Mouse (Mus musculus) gastrocnemius, adult 2 months (tissue): ENCODE measurements around the gene Igsf9b. TPM values are rescaled to one million over a fixed set of nuclear protein-coding genes. Genes with fewer than 3 reads are reported as not detected.

Experiments
- DNase-seq: peaks from one replicate; pipeline ENCODE4 v3.0.0; 2022
- H3K27ac ChIP-seq: fragments of 200-600 bp; 2 replicates; pipeline ENCODE4 v1.8.1; 2022; ENCODE audit warnings: mild to moderate bottlenecking
- H3K4me3 ChIP-seq: fragments of 200-600 bp; 2 replicates; pipeline ENCODE4 v1.8.1; 2022; ENCODE audit warnings: mild to moderate bottlenecking, moderate library complexity
- CTCF ChIP-seq: fragments of 200-600 bp; IDR thresholded peaks from 2 replicates; pipeline ENCODE4 v1.8.1; 2022; ENCODE audit warnings: antibody characterized with exemption, mild to moderate bottlenecking, moderate library complexity
- intact Hi-C: fragments of 180-260 bp; cut with DNase I; formaldehyde crosslinking; loops from one replicate; pipeline ENCODE4 v1.15.1; 2025
- long read RNA-seq, 2 experiments: library from polyadenylated mRNA; stranded (forward); transcript quantifications; one replicate each; pipeline ENCODE4 v2.0.0; 2021
- total RNA-seq, 2 experiments: library from RNA; stranded (reverse); gene quantifications; 2 replicates each; pipeline ENCODE4 v1.2.3; 2021

Igsf9b gene
- total RNA-seq, result 1 to 10 TPM; 4.0 to 4.3 TPM
- long read RNA-seq, experiment 1, partial matches to known transcripts, result 0 of 2 reads
- long read RNA-seq, experiment 1, other reads (novel, unspliced or antisense), result 2 of 2 reads
- long read RNA-seq, experiment 2, partial matches to known transcripts, result 0 of 1 reads
- long read RNA-seq, experiment 2, other reads (novel, unspliced or antisense), result 1 of 1 reads

- DNase-seq, result peak; percentile 94
- H3K27ac ChIP-seq, result peak within 1 kb of the TSS; percentile 36
- TF ChIP-seq CTCF, result no peak
- H3K4me3 ChIP-seq, result peak within 1 kb of the TSS; percentile 84
- intact Hi-C loops, result loop anchor here (5.0 kb wide), 1 partner anchor 106 kb away; no protein-coding TSS in a partner anchor
Measured at GRCm38 (mm10) chr9:27298411-27299285, at the start of gene Igsf9b. Gene Igsf9b, plus strand, starts transcription at chr9:27299204.

GRCm38 (mm10) chr9:27252034-27252714 is 46.8 kb upstream of the Igsf9b start:
- Histone ChIP-seq H3K27ac (no peak overlapping the region), H3K4me3 (no peak overlapping the region)
- intact Hi-C loops, result no loop called here
- DNase-seq, result no peak
- TF ChIP-seq CTCF, result no peak

DNA sequence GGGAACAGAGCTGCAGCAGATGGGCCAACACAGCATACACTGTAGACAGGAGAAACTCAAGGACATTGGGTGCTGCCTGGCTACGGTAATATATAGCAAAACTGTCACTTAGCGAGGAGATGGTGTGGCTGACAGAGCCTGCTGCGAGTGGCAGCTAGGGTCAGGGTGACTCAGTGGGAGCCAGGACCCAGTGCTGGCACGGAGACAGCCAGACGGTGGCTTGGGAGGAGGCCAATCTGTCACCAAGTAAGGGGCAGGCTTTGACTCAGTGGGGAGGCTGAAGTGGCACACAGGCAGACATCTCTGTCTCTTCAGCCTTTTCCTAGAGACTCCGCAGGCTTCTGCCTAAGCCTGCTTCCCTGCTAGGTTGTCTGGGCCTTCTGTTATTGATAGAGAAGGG is 42.5 kb upstream of the Igsf9b start:
- TF ChIP-seq CTCF, result no peak
- Histone ChIP-seq H3K27ac (no peak overlapping the region), H3K4me3 (no peak overlapping the region)
- DNase-seq, result peak; percentile 51
- intact Hi-C loops, result no loop called here

GRCm38 (mm10) chr9:27260378-27260947 is 38.5 kb upstream of the Igsf9b start:
- DNase-seq, result no peak
- no peak overlapping the region for H3K27ac ChIP-seq
- intact Hi-C loops, result no loop called here
- TF ChIP-seq CTCF, result no peak
- H3K4me3 ChIP-seq, result no peak overlapping the region

DNA sequence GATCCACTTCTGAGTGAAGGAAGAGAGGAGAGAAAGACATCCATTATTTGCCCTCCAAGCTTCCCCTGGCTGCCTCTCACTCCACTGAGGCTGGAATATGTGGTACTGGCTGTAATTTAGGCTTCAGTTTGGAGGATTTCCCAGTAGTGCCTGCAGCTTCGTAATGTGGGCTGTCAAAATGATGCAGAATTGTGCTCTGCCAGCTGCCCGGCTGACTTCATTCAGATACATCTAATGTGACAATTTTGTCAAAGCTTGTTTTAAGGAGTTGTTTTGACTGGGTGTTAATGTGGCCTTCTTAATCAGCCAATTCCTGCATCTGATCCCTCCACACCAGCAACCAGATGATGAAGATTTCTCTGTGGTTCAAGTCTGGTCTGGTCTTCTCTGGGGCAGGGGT is 37.1 kb upstream of the Igsf9b start:
- intact Hi-C loops, result no loop called here
- no peak for DNase-seq
- no peak for TF ChIP-seq CTCF
- Histone ChIP-seq H3K4me3 (no peak overlapping the region), H3K27ac (no peak overlapping the region)

GRCm38 (mm10) chr9:27265009-27265408 is 34.0 kb upstream of the Igsf9b start:
- H3K27ac ChIP-seq, result no peak overlapping the region
- DNase-seq, result no peak
- no peak overlapping the region for H3K4me3 ChIP-seq
- intact Hi-C loops, result no loop called here
- TF ChIP-seq CTCF, result no peak

GRCm38 (mm10) chr9:27267878-27268277 is 31.1 kb upstream of the Igsf9b start:
- no peak for DNase-seq
- TF ChIP-seq CTCF, result no peak
- H3K4me3 ChIP-seq, result no peak overlapping the region
- intact Hi-C loops, result no loop called here
- no peak overlapping the region for H3K27ac ChIP-seq

GRCm38 (mm10) chr9:27268493-27268892 is 30.5 kb upstream of the Igsf9b start:
- H3K4me3 ChIP-seq, result no peak overlapping the region
- no peak for DNase-seq
- intact Hi-C loops, result no loop called here
- no peak for TF ChIP-seq CTCF
- no peak overlapping the region for H3K27ac ChIP-seq

DNA sequence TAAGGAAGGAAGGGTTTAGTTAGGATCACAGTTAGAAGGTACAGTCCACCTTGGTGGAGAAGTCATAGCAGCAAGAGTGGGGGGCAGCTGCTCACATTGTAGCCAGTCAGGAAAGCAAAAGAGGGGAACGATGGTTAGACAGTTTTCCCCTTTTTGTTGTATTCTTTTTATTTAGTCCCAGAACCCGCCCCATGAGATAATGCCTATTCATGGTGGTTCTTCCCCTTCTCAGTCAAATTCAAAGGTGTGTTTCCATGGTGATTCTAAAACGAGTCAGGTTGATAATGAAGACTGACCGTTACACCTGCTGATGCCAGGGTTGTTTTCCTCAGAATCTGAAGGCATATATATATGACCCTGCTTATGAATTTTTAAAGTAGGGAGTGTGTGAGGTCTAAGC is 29.7 kb upstream of the Igsf9b start:
- no peak overlapping the region for H3K4me3 ChIP-seq
- intact Hi-C loops, result no loop called here
- no peak for DNase-seq
- H3K27ac ChIP-seq, result no peak overlapping the region
- TF ChIP-seq CTCF, result no peak

DNA sequence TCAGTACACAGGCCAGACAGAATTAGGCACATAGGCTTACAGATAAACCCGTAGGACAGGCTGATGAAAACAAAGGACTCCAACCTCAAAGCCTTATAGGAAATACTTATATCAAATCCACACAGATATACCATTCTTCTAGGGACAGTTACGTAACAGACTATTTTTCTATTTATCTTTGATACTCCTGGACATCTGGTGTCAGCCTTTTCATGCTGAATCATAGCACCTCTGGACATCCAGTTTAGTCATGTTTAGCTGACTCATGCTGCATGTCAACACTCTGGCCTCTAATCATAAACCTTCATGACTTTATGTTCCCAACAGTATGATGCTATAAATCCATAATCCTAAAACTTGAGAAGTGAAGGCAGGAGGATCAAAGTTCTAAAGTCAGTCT is 29.1 kb upstream of the Igsf9b start:
- intact Hi-C loops, result no loop called here
- no peak overlapping the region for H3K27ac ChIP-seq
- DNase-seq, result no peak
- no peak for TF ChIP-seq CTCF
- H3K4me3 ChIP-seq, result no peak overlapping the region

- intact Hi-C loops, result no loop called here
- no peak overlapping the region for H3K27ac ChIP-seq
- TF ChIP-seq CTCF, result no peak
- no peak overlapping the region for H3K4me3 ChIP-seq
- no peak for DNase-seq
Measured at GRCm38 (mm10) chr9:27271899-27272298, 27.1 kb upstream of the Igsf9b start.

GRCm38 (mm10) chr9:27272858-27273257 is 26.1 kb upstream of the Igsf9b start:
- no peak for DNase-seq
- no peak for TF ChIP-seq CTCF
- Histone ChIP-seq H3K27ac (no peak overlapping the region), H3K4me3 (no peak overlapping the region)
- intact Hi-C loops, result no loop called here
